Mouse (Mus musculus): ENCODE measurements around the gene Itga9. TPM values are rescaled to one million over a fixed set of nuclear protein-coding genes. Genes with fewer than 3 reads are reported as not detected.

The Itga9 gene
- polyA plus RNA-seq, 1 experiment = 1.6 TPM

GRCm38 (mm10) chr9:118750828-118751227, 144.3 kb downstream of the Itga9 start:
- WGBS = 87% methylated on average over 7 of the region's 7 CpGs
- H3K27ac ChIP-seq (ENCODE audit: insufficient read depth, low read length) = no peak overlapping the region
- no peak for DNase-seq
- H3K27me3 ChIP-seq (ENCODE audit: control insufficient read depth, insufficient read depth, low read length) = no peaks in the 10 kb centered on the region
- no peaks in the 10 kb centered on the region for H3K4me1 ChIP-seq (ENCODE audit: control insufficient read depth, insufficient read depth, low read length)
- no peak for TF ChIP-seq POLR2A (IDR thresholded peaks at IDR 0.05; ENCODE audit: borderline replicate concordance, insufficient read depth, low read length)
- H3K4me3 ChIP-seq (replicated peaks; ENCODE audit: insufficient read depth, low read depth, low read length) = no peak overlapping the region

DNA sequence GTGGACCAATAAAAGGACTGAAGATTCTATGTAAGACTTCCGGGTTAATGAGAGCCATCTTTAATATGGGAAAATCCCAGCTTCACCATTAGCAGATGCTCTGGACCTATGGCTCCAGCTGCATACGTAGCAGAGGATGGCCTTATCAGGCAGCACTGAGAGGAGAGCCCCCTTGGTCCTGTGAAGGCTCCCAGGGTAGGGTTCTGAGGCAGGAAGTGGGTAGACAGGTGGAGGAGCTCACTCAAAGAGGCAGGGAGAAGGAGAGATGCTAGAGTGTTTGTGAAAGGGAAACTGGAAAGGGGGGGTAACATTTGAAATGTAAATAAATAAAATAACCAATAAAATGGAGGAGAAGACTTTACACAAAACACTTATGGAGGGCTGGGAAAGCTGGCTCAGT, 145.9 kb downstream of the Itga9 start:
- 93% methylated on average over 2 of the region's 2 CpGs for WGBS
- DNase-seq = no peak
- no peaks in the 10 kb centered on the region for H3K27me3 ChIP-seq (ENCODE audit: control insufficient read depth, insufficient read depth, low read length)
- no peak overlapping the region for H3K4me3 ChIP-seq (replicated peaks; ENCODE audit: insufficient read depth, low read depth, low read length)
- H3K4me1 ChIP-seq (ENCODE audit: control insufficient read depth, insufficient read depth, low read length) = no peaks in the 10 kb centered on the region
- no peak overlapping the region for H3K27ac ChIP-seq (ENCODE audit: insufficient read depth, low read length)
- TF ChIP-seq POLR2A (IDR thresholded peaks at IDR 0.05; ENCODE audit: borderline replicate concordance, insufficient read depth, low read length) (no peak), CTCF (IDR thresholded peaks at IDR 0.05; ENCODE audit: borderline replicate concordance, insufficient read depth, low read depth, low read length) (no peak)

GRCm38 (mm10) chr9:118759462-118759861, 153.0 kb downstream of the Itga9 start:
- TF ChIP-seq CTCF (IDR thresholded peaks at IDR 0.05; ENCODE audit: borderline replicate concordance, insufficient read depth, low read depth, low read length) = no peak
- no peak for TF ChIP-seq POLR2A (IDR thresholded peaks at IDR 0.05; ENCODE audit: borderline replicate concordance, insufficient read depth, low read length)
- Histone ChIP-seq H3K27ac (ENCODE audit: insufficient read depth, low read length) (no peak overlapping the region), H3K27me3 (ENCODE audit: control insufficient read depth, insufficient read depth, low read length) (no peaks in the 10 kb centered on the region), H3K4me1 (ENCODE audit: control insufficient read depth, insufficient read depth, low read length) (no peaks in the 10 kb centered on the region), H3K4me3 (replicated peaks; ENCODE audit: insufficient read depth, low read depth, low read length) (no peak overlapping the region)
- no peak for DNase-seq
- WGBS = 76% methylated on average over 4 of the region's 4 CpGs

GRCm38 (mm10) chr9:118761953-118762590, 155.6 kb downstream of the Itga9 start:
- Histone ChIP-seq H3K4me3 (replicated peaks; ENCODE audit: insufficient read depth, low read depth, low read length) (no peak overlapping the region), H3K27ac (ENCODE audit: insufficient read depth, low read length) (no peak overlapping the region), H3K4me1 (ENCODE audit: control insufficient read depth, insufficient read depth, low read length) (no peaks in the 10 kb centered on the region), H3K27me3 (ENCODE audit: control insufficient read depth, insufficient read depth, low read length) (no peaks in the 10 kb centered on the region)
- TF ChIP-seq CTCF (IDR thresholded peaks at IDR 0.05; ENCODE audit: borderline replicate concordance, insufficient read depth, low read depth, low read length) = no peak
- TF ChIP-seq POLR2A (IDR thresholded peaks at IDR 0.05; ENCODE audit: borderline replicate concordance, insufficient read depth, low read length) = no peak
- 33% methylated on average over 8 of the region's 8 CpGs for WGBS
- DNase-seq = no peak

DNA sequence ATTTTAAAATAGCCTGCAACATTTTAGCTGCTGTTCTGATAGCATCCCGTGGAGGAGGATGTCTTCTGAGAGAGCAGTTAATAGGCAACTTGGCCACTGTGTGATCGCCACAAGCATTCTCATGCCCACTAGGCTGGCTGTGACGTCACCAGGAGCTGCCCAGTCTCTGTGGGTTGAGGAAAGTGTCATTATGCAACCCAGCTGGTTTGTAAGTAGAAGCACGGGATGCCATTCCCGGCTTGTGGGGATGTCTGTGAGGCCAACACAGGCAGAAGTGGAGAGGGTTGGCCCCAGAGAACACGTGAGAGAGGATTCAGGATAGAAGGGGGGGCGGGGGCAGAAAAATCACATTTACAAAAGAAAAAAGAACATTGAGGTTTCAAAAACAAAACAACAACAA, 156.3 kb downstream of the Itga9 start:
- Histone ChIP-seq H3K27ac (ENCODE audit: insufficient read depth, low read length) (no peak overlapping the region), H3K27me3 (ENCODE audit: control insufficient read depth, insufficient read depth, low read length) (no peaks in the 10 kb centered on the region), H3K4me3 (replicated peaks; ENCODE audit: insufficient read depth, low read depth, low read length) (no peak overlapping the region), H3K4me1 (ENCODE audit: control insufficient read depth, insufficient read depth, low read length) (no peaks in the 10 kb centered on the region)
- WGBS = 20% methylated on average over 7 of the region's 7 CpGs
- TF ChIP-seq CTCF (IDR thresholded peaks at IDR 0.05; ENCODE audit: borderline replicate concordance, insufficient read depth, low read depth, low read length) (no peak), POLR2A (IDR thresholded peaks at IDR 0.05; ENCODE audit: borderline replicate concordance, insufficient read depth, low read length) (no peak)
- peak in 1 of 2 experiments; percentile 18 for DNase-seq

DNA sequence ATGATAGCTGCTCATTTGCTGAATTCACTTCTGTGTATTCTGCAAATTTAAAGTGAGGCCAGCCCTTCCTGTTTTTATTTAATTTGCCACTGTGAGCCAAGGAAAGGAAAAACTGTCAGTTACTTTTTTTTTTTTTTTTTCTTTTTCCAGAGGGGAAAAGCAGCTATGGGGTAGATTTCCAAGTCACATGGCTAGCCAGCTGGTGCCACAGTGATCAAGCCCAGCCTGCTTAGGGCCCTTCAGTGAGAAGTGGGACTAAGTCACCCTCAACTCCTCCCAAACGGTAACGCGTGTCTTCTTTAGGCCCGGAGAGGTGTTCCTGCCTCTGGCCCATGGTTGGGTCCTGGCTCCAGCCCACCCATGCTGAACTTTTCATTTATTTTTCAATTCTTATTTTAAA, 156.7 kb downstream of the Itga9 start:
- TF ChIP-seq CTCF (IDR thresholded peaks at IDR 0.05; ENCODE audit: borderline replicate concordance, insufficient read depth, low read depth, low read length) (no peak), POLR2A (IDR thresholded peaks at IDR 0.05; ENCODE audit: borderline replicate concordance, insufficient read depth, low read length) (no peak)
- no peaks in the 10 kb centered on the region for H3K4me1 ChIP-seq (ENCODE audit: control insufficient read depth, insufficient read depth, low read length)
- no peak overlapping the region for H3K4me3 ChIP-seq (replicated peaks; ENCODE audit: insufficient read depth, low read depth, low read length)
- WGBS = 56% methylated on average over 4 of the region's 4 CpGs
- DNase-seq = no peak
- no peaks in the 10 kb centered on the region for H3K27me3 ChIP-seq (ENCODE audit: control insufficient read depth, insufficient read depth, low read length)
- no peak overlapping the region for H3K27ac ChIP-seq (ENCODE audit: insufficient read depth, low read length)

- Histone ChIP-seq H3K4me1 (ENCODE audit: control insufficient read depth, insufficient read depth, low read length) (no peaks in the 10 kb centered on the region), H3K27ac (ENCODE audit: insufficient read depth, low read length) (no peak overlapping the region), H3K27me3 (ENCODE audit: control insufficient read depth, insufficient read depth, low read length) (no peaks in the 10 kb centered on the region), H3K4me3 (replicated peaks; ENCODE audit: insufficient read depth, low read depth, low read length) (no peak overlapping the region)
- DNase-seq = no peak
- 79% methylated on average over 3 of the region's 3 CpGs for WGBS
- no peak for TF ChIP-seq POLR2A (IDR thresholded peaks at IDR 0.05; ENCODE audit: borderline replicate concordance, insufficient read depth, low read length)
- no peak for TF ChIP-seq CTCF (IDR thresholded peaks at IDR 0.05; ENCODE audit: borderline replicate concordance, insufficient read depth, low read depth, low read length)
Measured at GRCm38 (mm10) chr9:118763646-118764045, 157.2 kb downstream of the Itga9 start.

DNA sequence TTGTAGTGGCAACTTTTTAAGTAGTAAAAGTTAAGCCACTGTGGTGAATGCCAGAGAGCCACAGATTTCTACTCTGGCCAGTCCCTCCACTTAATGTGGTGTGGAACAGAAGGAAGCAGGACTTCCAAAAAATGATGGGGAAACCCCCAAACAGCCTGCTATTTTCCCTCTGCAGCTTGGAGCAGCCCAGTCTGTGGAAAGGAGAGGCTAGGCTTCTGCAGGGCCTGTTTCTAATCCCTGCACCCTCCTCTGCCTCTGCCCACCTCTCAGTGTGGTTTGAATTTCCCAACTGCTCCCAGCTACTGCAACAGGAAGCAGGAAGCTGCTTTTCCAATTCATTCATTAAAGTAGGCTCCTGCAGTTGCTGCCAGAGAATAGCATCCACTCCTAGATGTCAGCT, 158.6 kb downstream of the Itga9 start:
- TF ChIP-seq POLR2A (IDR thresholded peaks at IDR 0.05; ENCODE audit: borderline replicate concordance, insufficient read depth, low read length) (no peak), CTCF (IDR thresholded peaks at IDR 0.05; ENCODE audit: borderline replicate concordance, insufficient read depth, low read depth, low read length) (no peak)
- no peak overlapping the region for H3K4me3 ChIP-seq (replicated peaks; ENCODE audit: insufficient read depth, low read depth, low read length)
- no peaks in the 10 kb centered on the region for H3K27me3 ChIP-seq (ENCODE audit: control insufficient read depth, insufficient read depth, low read length)
- no peaks in the 10 kb centered on the region; the same call in 1 of the 2 replicates for H3K4me1 ChIP-seq (ENCODE audit: control insufficient read depth, insufficient read depth, low read length)
- DNase-seq = no peak
- no peak overlapping the region for H3K27ac ChIP-seq (ENCODE audit: insufficient read depth, low read length)
